Mouse (Mus musculus) limb, embryonic 14.5 days (tissue): ENCODE measurements around the gene Tmem11. TPM values are rescaled to one million over a fixed set of nuclear protein-coding genes. Genes with fewer than 3 reads are reported as not detected.
A peak's percentile ranks its signal among the peaks of the same experiment; 100 is the strongest.

ENCODE experiments used
- ATAC-seq: fragments of 200-750 bp; cut with Nextera tagmentation; 2 replicates; pipeline ENCODE4 v1.8.0; 2017; ENCODE audit warnings: low read depth, moderate number of reproducible peaks, moderate TSS enrichment; ENCODE audit not compliant: low FRiP score
- DNase-seq: peaks from one replicate; pipeline ENCODE4 v3.0.0-alpha.2; 2015; ENCODE audit warnings: low spot score
- H3K27ac ChIP-seq: fragments of 300-500 bp; sonication (generic); replicated peaks from 2 replicates; pipeline ENCODE4 v1.5.1; 2014; ENCODE audit warnings: low read depth, mild to moderate bottlenecking, low read length, moderate library complexity, mixed read lengths
- H3K27me3 ChIP-seq: fragments of 300-500 bp; sonication (generic); 2 replicates; pipeline ENCODE4 v1.6.1; 2014; ENCODE audit warnings: low read length, mixed read lengths; ENCODE audit not compliant: control insufficient read depth, insufficient read depth
- H3K36me3 ChIP-seq: fragments of 300-500 bp; sonication (generic); 2 replicates; pipeline ENCODE4 v1.6.1; 2014; ENCODE audit warnings: mild to moderate bottlenecking, low read length, moderate library complexity, mixed read lengths; ENCODE audit not compliant: control insufficient read depth, insufficient read depth
- H3K4me1 ChIP-seq: fragments of 300-500 bp; sonication (generic); 2 replicates; pipeline ENCODE4 v1.6.1; 2014; ENCODE audit warnings: antibody characterized with exemption, low read length, mixed read lengths; ENCODE audit not compliant: control insufficient read depth, insufficient read depth
- H3K4me2 ChIP-seq: fragments of 300-500 bp; sonication (generic); replicated peaks from 2 replicates; pipeline ENCODE4 v1.6.1; 2014; ENCODE audit warnings: low read depth, mild to moderate bottlenecking, low read length, moderate library complexity; ENCODE audit not compliant: severe bottlenecking
- H3K4me3 ChIP-seq: fragments of 300-500 bp; sonication (generic); replicated peaks from 2 replicates; pipeline ENCODE4 v1.5.1; 2014; ENCODE audit warnings: low read length
- H3K9ac ChIP-seq: fragments of 300-500 bp; sonication (generic); 2 replicates; pipeline ENCODE4 v1.6.1; 2014; ENCODE audit warnings: mild to moderate bottlenecking, low read depth, low read length, moderate library complexity; ENCODE audit not compliant: severe bottlenecking
- H3K9me3 ChIP-seq: fragments of 300-500 bp; sonication (generic); 2 replicates; pipeline ENCODE4 v1.6.1; 2016; ENCODE audit warnings: low read length; ENCODE audit not compliant: control insufficient read depth
- POLR2A ChIP-seq: fragments of 200-500 bp; IDR thresholded peaks from 2 replicates; pipeline ENCODE4 v1.8.0; 2012; ENCODE audit warnings: inconsistent platforms, mild to moderate bottlenecking, moderate library complexity, borderline replicate concordance; ENCODE audit not compliant: insufficient read depth, insufficient read length; ENCODE audit errors: extremely low read depth
- WGBS: fragments of 180-500 bp; shearing (Covaris S2); extraction: QIAGEN DNeasy Blood & Tissue Kit; methylation state at CpG from one replicate; pipeline ENCODE4 v1.1.7; 2014; 5-methylcytosine and 5-hydroxymethylcytosine counted together
- polyA plus RNA-seq, 2 experiments: library from polyadenylated mRNA; depleted of rRNA in 1 of 2; stranded (reverse) in 1 of 2; unstranded in 1 of 2; fragments of >200 nt; fragmentation: Nextera tagmentation in 1 of 2; extraction: Ambion mirVana in 1 of 2; gene quantifications; 2 replicates each; pipeline versions ENCODE4 v1.2.1 to v1.2.3; 2012 to 2014

Tmem11 gene
- polyA plus RNA-seq (2012; rRNA removed) (82.5 and 88.5 TPM in 2 replicates), polyA plus RNA-seq (2014; fragmentation: Nextera tagmentation; extraction: Ambion mirVana) (67.7 and 70.7 TPM in 2 replicates)

- DNase-seq (peak; percentile 98), ATAC-seq (peak; percentile 98)
- no peaks in the 10 kb centered on the region for H3K27me3 ChIP-seq
- TF ChIP-seq POLR2A, result peak; percentile 80; the same call in 1 of the 2 replicates
- peak within 1 kb of the TSS; percentile 57 for H3K4me2 ChIP-seq
- H3K4me1 ChIP-seq, result peaks cover 10% of the 10 kb centered on the region
- H3K9me3 ChIP-seq, result no peaks in the 10 kb centered on the region
- peak within 1 kb of the TSS; percentile 94 for H3K9ac ChIP-seq
- WGBS, result 0% methylated on average over 54 of the region's 62 CpGs
- peak within 1 kb of the TSS; percentile 93 for H3K27ac ChIP-seq
- no peaks in the 10 kb centered on the region for H3K36me3 ChIP-seq
- H3K4me3 ChIP-seq, result peak within 1 kb of the TSS; percentile 94
These were observed at the start of gene Tmem11 for GRCm38 (mm10) chr11:60878675-60879294. Tmem11 (minus strand) TSS chr11:60879272.

GRCm38 (mm10) chr11:60927264-60927663 lies 48.2 kb upstream of the Tmem11 start:
- ATAC-seq (peak; percentile 78), DNase-seq (peak; percentile 94)
- H3K27me3 ChIP-seq, result no peaks in the 10 kb centered on the region; the same call in 1 of the 2 replicates
- no peak overlapping the region for H3K9ac ChIP-seq
- H3K27ac ChIP-seq, result no peak overlapping the region
- H3K4me1 ChIP-seq, result peaks cover 7% of the 10 kb centered on the region; the same call in 1 of the 2 replicates
- TF ChIP-seq POLR2A, result no peak
- H3K4me2 ChIP-seq, result 0 out of 2 replicates have a peak overlapping the region, but pooled peaks have one; percentile 27
- H3K9me3 ChIP-seq, result no peaks in the 10 kb centered on the region
- WGBS, result 2% methylated on average over 9 of the region's 9 CpGs
- 0 out of 2 replicates have a peak overlapping the region, but pooled peaks have one; percentile 3 for H3K4me3 ChIP-seq
- H3K36me3 ChIP-seq, result no peaks in the 10 kb centered on the region

GRCm38 (mm10) chr11:60924981-60925380 lies 45.9 kb upstream of the Tmem11 start:
- H3K4me1 ChIP-seq, result peaks cover 7% of the 10 kb centered on the region; the same call in 1 of the 2 replicates
- no peak overlapping the region for H3K4me2 ChIP-seq
- H3K27ac ChIP-seq, result no peak overlapping the region
- ATAC-seq, result no peak
- H3K9ac ChIP-seq, result no peak overlapping the region
- no peaks in the 10 kb centered on the region for H3K9me3 ChIP-seq
- no peak for DNase-seq
- WGBS, result 87% methylated on average over 1 of the region's 1 CpGs
- no peak for TF ChIP-seq POLR2A
- no peak overlapping the region for H3K4me3 ChIP-seq
- H3K36me3 ChIP-seq, result peaks cover 3% of the 10 kb centered on the region; the same call in 1 of the 2 replicates
- no peaks in the 10 kb centered on the region; the same call in 1 of the 2 replicates for H3K27me3 ChIP-seq

- no peak overlapping the region for H3K4me3 ChIP-seq
- no peak overlapping the region for H3K4me2 ChIP-seq
- no peak for ATAC-seq
- WGBS, result 49% methylated on average over 6 of the region's 6 CpGs
- H3K27ac ChIP-seq, result no peak overlapping the region
- peaks cover 3% of the 10 kb centered on the region; the same call in 1 of the 2 replicates for H3K36me3 ChIP-seq
- DNase-seq, result no peak
- peaks cover 7% of the 10 kb centered on the region; the same call in 1 of the 2 replicates for H3K4me1 ChIP-seq
- H3K9me3 ChIP-seq, result no peaks in the 10 kb centered on the region
- H3K27me3 ChIP-seq, result no peaks in the 10 kb centered on the region; the same call in 1 of the 2 replicates
- H3K9ac ChIP-seq, result no peak overlapping the region
- TF ChIP-seq POLR2A, result no peak
These were observed 45.4 kb upstream of the Tmem11 start for GRCm38 (mm10) chr11:60924498-60924897.

- Histone ChIP-seq H3K27me3 (no peaks in the 10 kb centered on the region; the same call in 1 of the 2 replicates), H3K27ac (no peak overlapping the region), H3K4me2 (no peak overlapping the region), H3K4me3 (no peak overlapping the region), H3K9ac (no peak overlapping the region), H3K36me3 (peaks cover 3% of the 10 kb centered on the region; the same call in 1 of the 2 replicates), H3K4me1 (peaks cover 7% of the 10 kb centered on the region; the same call in 1 of the 2 replicates), H3K9me3 (no peaks in the 10 kb centered on the region)
- DNase-seq, result no peak
- 76% methylated on average over 5 of the region's 5 CpGs for WGBS
- no peak for ATAC-seq
- no peak for TF ChIP-seq POLR2A
These were observed 43.9 kb upstream of the Tmem11 start for GRCm38 (mm10) chr11:60922964-60923363.
